Mouse (Mus musculus): Measurements from ENCODE around the gene Ezh1. TPM values are rescaled to one million over a fixed set of nuclear protein-coding genes. Genes with fewer than 3 reads are reported as not detected.

The Ezh1 gene
- 15.6 and 17.3 TPM in 2 replicates for polyA plus RNA-seq (2016; fragmentation: Nextera tagmentation; extraction: Ambion mirVana)

DNA sequence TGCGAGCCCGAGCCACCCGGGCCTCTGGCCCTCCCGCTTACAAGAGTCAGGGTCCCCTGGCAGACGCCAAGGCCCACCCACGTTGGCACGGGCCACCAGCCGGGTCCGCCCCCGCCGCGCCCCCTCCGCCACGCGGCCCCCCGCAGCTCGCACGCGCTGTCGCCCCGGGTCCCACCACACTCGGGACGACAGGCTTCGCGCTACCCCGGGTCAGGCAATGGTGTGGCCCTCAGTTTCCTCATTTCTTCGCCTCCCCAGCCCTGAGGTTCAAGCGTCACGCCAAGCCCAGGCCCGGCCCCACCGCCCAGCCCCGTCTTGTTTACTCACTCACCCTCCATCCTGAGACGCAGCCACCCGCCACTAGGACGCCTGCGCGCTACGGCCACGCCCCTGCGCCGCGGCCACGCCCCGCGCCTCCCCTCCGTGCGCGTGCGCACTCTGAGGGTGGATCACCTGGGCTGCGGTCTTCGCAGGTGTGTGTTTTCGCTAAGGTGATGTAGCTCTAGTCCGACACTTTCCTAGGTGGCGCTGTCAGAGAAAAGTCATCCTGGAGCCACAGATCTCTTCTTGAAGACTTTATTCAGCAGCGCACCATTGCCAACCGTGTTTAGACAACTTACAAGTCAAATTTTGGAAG is at the start of gene Ezh1:
Ezh1 (minus strand) TSS at position 399 of the 637 bp plus-strand sequence.
- Histone ChIP-seq H3K4me3 (peak within 1 kb of the TSS; percentile 88), H3K4me2 (replicated peaks) (peak within 1 kb of the TSS; percentile 82), H3K9me3 (no peaks in the 10 kb centered on the region), H3K27me3 (no peaks in the 10 kb centered on the region), H3K27ac (peak within 1 kb of the TSS; percentile 57), H3K36me3 (no peaks in the 10 kb centered on the region), H3K4me1 (peaks cover 19% of the 10 kb centered on the region), H3K9ac (peak within 1 kb of the TSS; percentile 77)
- WGBS = 1% methylated on average over 56 of the region's 56 CpGs
- peak; percentile 90 for ATAC-seq (ENCODE audit: insufficient number of reproducible peaks, insufficient read depth, low FRiP score, low TSS enrichment)

DNA sequence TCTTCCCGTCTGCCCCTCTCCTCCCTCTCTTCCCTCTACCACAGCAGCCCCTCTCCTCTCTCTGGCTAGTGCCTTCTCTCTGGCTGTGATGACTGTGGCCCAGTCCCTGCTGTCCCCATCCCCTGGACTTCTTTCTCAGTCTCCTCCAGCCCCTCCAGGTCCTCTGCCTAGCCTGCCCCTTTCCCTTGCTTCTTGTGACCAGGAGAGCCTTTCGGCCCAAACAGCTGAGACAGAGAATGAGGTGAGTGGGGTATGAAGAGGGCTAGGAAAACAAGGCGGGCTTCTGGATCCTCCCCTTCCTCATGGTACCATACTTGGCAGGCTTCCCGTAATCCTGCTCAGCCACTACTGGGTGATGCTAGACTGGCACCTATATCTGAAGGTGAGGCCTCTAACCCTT is 49.0 kb upstream of the Ezh1 start:
- Histone ChIP-seq H3K4me1 (peaks cover 18% of the 10 kb centered on the region), H3K27ac (no peak overlapping the region), H3K9ac (no peak overlapping the region), H3K27me3 (0 out of 2 replicates have a peak, but pooled peaks cover 9% of the 10 kb centered on the region), H3K9me3 (no peaks in the 10 kb centered on the region), H3K4me3 (no peak overlapping the region), H3K4me2 (replicated peaks) (no peak overlapping the region), H3K36me3 (peaks cover 11% of the 10 kb centered on the region; the same call in 1 of the 2 replicates)
- WGBS = 73% methylated on average over 4 of the region's 4 CpGs
- no peak for ATAC-seq (ENCODE audit: insufficient number of reproducible peaks, insufficient read depth, low FRiP score, low TSS enrichment)

DNA sequence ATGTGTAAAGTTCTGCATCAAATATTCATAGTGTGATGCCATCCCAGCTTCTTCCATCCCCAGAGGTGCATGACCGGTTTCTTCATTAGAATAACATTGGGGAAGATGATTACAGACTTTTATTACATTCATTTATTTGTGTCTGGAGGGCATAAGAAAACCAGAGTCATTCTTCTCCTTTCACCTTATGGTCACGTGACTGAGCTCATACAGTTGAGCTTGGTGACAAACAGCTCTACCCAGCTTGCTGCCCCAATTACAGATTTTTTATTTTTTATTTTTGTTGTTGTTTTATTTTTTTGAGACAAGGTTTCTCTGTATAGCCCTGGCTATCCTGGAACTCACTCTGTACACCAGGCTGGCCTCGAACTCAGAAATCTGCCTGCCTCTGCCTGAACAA is 46.2 kb upstream of the Ezh1 start:
- Histone ChIP-seq H3K4me2 (replicated peaks) (no peak overlapping the region), H3K9ac (no peak overlapping the region), H3K27me3 (0 out of 2 replicates have a peak, but pooled peaks cover 15% of the 10 kb centered on the region), H3K9me3 (no peaks in the 10 kb centered on the region), H3K4me1 (peaks cover 9% of the 10 kb centered on the region), H3K4me3 (no peak overlapping the region), H3K27ac (no peak overlapping the region), H3K36me3 (peaks cover 11% of the 10 kb centered on the region; the same call in 1 of the 2 replicates)
- WGBS = 81% methylated on average over 3 of the region's 3 CpGs
- ATAC-seq (ENCODE audit: insufficient number of reproducible peaks, insufficient read depth, low FRiP score, low TSS enrichment) = no peak

DNA sequence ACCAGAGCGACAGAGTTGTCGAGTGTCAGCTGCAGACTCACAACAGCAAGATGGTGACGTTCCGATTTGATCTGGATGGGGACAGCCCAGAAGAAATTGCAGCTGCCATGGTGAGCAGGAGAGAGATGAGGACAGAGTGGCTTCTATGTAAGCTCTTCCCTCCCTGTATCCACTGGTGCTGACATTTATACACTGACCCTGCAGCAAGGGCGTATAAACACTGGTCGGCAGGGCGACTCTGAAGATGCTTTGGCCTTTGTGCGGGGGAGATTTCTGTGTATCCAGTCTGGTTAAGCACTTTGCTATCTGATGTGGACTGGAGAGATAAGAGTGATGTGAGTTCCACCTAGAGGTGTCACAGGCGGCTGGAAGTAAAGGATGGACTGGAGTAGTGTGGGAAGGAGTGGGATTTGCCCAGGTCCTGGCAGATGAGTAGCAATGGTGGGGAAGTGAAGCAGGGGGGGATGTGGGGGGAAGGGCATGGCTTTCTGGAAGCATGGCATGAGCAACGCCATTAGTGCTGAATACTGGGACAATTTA is 43.4 kb upstream of the Ezh1 start:
- WGBS = 34% methylated on average over 10 of the region's 10 CpGs

GRCm38 (mm10) chr11:101265906-101266305 is 39.6 kb upstream of the Ezh1 start:
- no peaks in the 10 kb centered on the region for H3K36me3 ChIP-seq
- H3K27ac ChIP-seq = no peak overlapping the region
- H3K4me1 ChIP-seq = peaks cover 42% of the 10 kb centered on the region
- peak overlapping the region; percentile 52 for H3K4me2 ChIP-seq (replicated peaks)
- H3K9me3 ChIP-seq = no peaks in the 10 kb centered on the region
- peak overlapping the region; percentile 35; the same call in 1 of the 2 replicates for H3K4me3 ChIP-seq
- 22% methylated on average over 6 of the region's 6 CpGs for WGBS
- no peak overlapping the region for H3K9ac ChIP-seq
- no peak for ATAC-seq (ENCODE audit: insufficient number of reproducible peaks, insufficient read depth, low FRiP score, low TSS enrichment)
- H3K27me3 ChIP-seq = peaks cover 53% of the 10 kb centered on the region

More for the DNA sequence above, 43.4 kb upstream of the Ezh1 start:
- no peaks in the 10 kb centered on the region for H3K9me3 ChIP-seq
- H3K27ac ChIP-seq = no peak overlapping the region
- H3K4me3 ChIP-seq = no peak overlapping the region
- H3K9ac ChIP-seq = no peak overlapping the region
- H3K4me1 ChIP-seq = peaks cover 15% of the 10 kb centered on the region
- peaks cover 24% of the 10 kb centered on the region for H3K27me3 ChIP-seq
- no peak overlapping the region for H3K4me2 ChIP-seq (replicated peaks)
- no peak for ATAC-seq (ENCODE audit: insufficient number of reproducible peaks, insufficient read depth, low FRiP score, low TSS enrichment)
- no peaks in the 10 kb centered on the region for H3K36me3 ChIP-seq

DNA sequence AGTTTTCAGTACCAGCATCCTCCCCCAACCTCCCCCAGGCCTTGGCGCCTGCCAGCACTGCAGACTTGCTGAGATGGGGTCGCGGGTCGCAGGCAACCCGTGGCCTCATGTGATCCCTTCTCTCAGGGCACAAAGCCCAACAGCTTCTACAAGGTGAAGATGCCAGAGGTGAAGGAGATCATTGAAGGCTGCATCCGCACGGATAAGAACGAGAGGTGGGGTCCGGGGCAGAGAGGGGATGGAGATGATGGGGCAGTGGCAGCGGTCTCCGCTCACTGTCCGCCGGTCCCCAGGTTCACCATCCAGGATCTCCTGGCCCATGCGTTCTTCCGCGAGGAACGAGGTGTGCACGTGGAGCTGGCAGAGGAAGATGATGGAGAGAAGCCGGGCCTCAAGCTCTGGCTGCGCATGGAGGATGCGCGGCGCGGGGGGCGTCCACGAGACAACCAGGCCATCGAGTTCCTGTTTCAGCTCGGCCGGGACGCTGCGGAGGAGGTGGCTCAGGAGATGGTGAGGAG is 38.8 kb upstream of the Ezh1 start:
- ATAC-seq (ENCODE audit: insufficient number of reproducible peaks, insufficient read depth, low FRiP score, low TSS enrichment) = no peak
- WGBS = 1% methylated on average over 31 of the region's 31 CpGs
- Histone ChIP-seq H3K4me1 (peaks cover 46% of the 10 kb centered on the region), H3K4me3 (peak overlapping the region; percentile 35), H3K9me3 (no peaks in the 10 kb centered on the region), H3K27ac (no peak overlapping the region), H3K36me3 (no peaks in the 10 kb centered on the region), H3K4me2 (replicated peaks) (peak overlapping the region; percentile 52), H3K9ac (peak overlapping the region; percentile 32; the same call in 1 of the 2 replicates), H3K27me3 (peaks cover 53% of the 10 kb centered on the region)

GRCm38 (mm10) chr11:101263989-101264280 is 37.7 kb upstream of the Ezh1 start:
- H3K9ac ChIP-seq = no peak overlapping the region
- no peak overlapping the region for H3K27ac ChIP-seq
- no peaks in the 10 kb centered on the region for H3K9me3 ChIP-seq
- peaks cover 4% of the 10 kb centered on the region; the same call in 1 of the 2 replicates for H3K36me3 ChIP-seq
- no peak overlapping the region for H3K4me2 ChIP-seq (replicated peaks)
- peaks cover 53% of the 10 kb centered on the region for H3K27me3 ChIP-seq
- no peak overlapping the region for H3K4me3 ChIP-seq
- ATAC-seq (ENCODE audit: insufficient number of reproducible peaks, insufficient read depth, low FRiP score, low TSS enrichment) = no peak
- WGBS = 8% methylated on average over 3 of the region's 3 CpGs
- peaks cover 57% of the 10 kb centered on the region for H3K4me1 ChIP-seq

GRCm38 (mm10) chr11:101263138-101263988 is 37.1 kb upstream of the Ezh1 start:
- Histone ChIP-seq H3K4me1 (peaks cover 57% of the 10 kb centered on the region), H3K4me3 (peak overlapping the region; percentile 55; the same call in 1 of the 2 replicates), H3K9me3 (no peaks in the 10 kb centered on the region), H3K27me3 (peaks cover 49% of the 10 kb centered on the region), H3K36me3 (peaks cover 4% of the 10 kb centered on the region; the same call in 1 of the 2 replicates), H3K9ac (no peak overlapping the region), H3K27ac (no peak overlapping the region), H3K4me2 (replicated peaks) (peak overlapping the region; percentile 97)
- no peak for ATAC-seq (ENCODE audit: insufficient number of reproducible peaks, insufficient read depth, low FRiP score, low TSS enrichment)
- WGBS = 2% methylated on average over 32 of the region's 32 CpGs

- no peak for ATAC-seq (ENCODE audit: insufficient number of reproducible peaks, insufficient read depth, low FRiP score, low TSS enrichment)
- H3K4me2 ChIP-seq (replicated peaks) = peak overlapping the region; percentile 97
- H3K27ac ChIP-seq = no peak overlapping the region
- H3K9ac ChIP-seq = peak overlapping the region; percentile 11; the same call in 1 of the 2 replicates
- 1% methylated on average over 24 of the region's 24 CpGs for WGBS
- H3K4me1 ChIP-seq = peaks cover 57% of the 10 kb centered on the region
- H3K27me3 ChIP-seq = peaks cover 48% of the 10 kb centered on the region
- H3K36me3 ChIP-seq = peaks cover 7% of the 10 kb centered on the region; the same call in 1 of the 2 replicates
- peak overlapping the region; percentile 55 for H3K4me3 ChIP-seq
- no peaks in the 10 kb centered on the region for H3K9me3 ChIP-seq
Observed at GRCm38 (mm10) chr11:101262272-101262967, 36.2 kb upstream of the Ezh1 start.

- WGBS = under 1% methylated on average over 30 of the region's 30 CpGs
- Histone ChIP-seq H3K4me3 (peak overlapping the region; percentile 55), H3K36me3 (peaks cover 7% of the 10 kb centered on the region; the same call in 1 of the 2 replicates), H3K4me1 (peaks cover 54% of the 10 kb centered on the region), H3K9ac (peak overlapping the region; percentile 70), H3K4me2 (replicated peaks) (peak overlapping the region; percentile 97), H3K27ac (peak overlapping the region; percentile 80), H3K9me3 (no peaks in the 10 kb centered on the region), H3K27me3 (peaks cover 45% of the 10 kb centered on the region)
- no peak for ATAC-seq (ENCODE audit: insufficient number of reproducible peaks, insufficient read depth, low FRiP score, low TSS enrichment)
Observed at GRCm38 (mm10) chr11:101260826-101261380, 34.6 kb upstream of the Ezh1 start.

Data from embryonic facial prominence, embryonic 12.5 days (tissue).